Mouse (Mus musculus) ES-Bruce4 (cell line): ENCODE measurements around the gene Zfp799. TPM values are rescaled to one million over a fixed set of nuclear protein-coding genes. Genes with fewer than 3 reads are reported as not detected.
A peak's percentile ranks its signal among the peaks of the same experiment; 100 is the strongest.
"Not testable (repeated sequence)": the region's sequence is repeated elsewhere in the genome, so short reads cannot be mapped to it uniquely, and the experiment has no call there.

Experiments
- H3K27ac ChIP-seq: 2 replicates; pipeline ENCODE4 v1.5.1; 2012; ENCODE audit warnings: low read length, inconsistent platforms; ENCODE audit not compliant: insufficient read depth
- H3K27me3 ChIP-seq: 2 replicates; pipeline ENCODE4 v1.6.1; 2012; ENCODE audit warnings: mild to moderate bottlenecking, low read length, inconsistent platforms; ENCODE audit not compliant: control insufficient read depth, poor library complexity, insufficient read depth, severe bottlenecking
- H3K36me3 ChIP-seq: 2 replicates; pipeline ENCODE4 v1.6.1; 2012; ENCODE audit warnings: inconsistent platforms, mild to moderate bottlenecking, low read length, moderate library complexity; ENCODE audit not compliant: control insufficient read depth, poor library complexity, insufficient read depth, severe bottlenecking
- H3K4me1 ChIP-seq: one replicate; pipeline ENCODE4 v1.8.1; 2011; ENCODE audit warnings: low read length; ENCODE audit not compliant: control insufficient read depth, insufficient read depth
- H3K4me3 ChIP-seq: 2 replicates; pipeline ENCODE4 v1.5.1; 2011; ENCODE audit warnings: low read depth, mild to moderate bottlenecking, low read length
- H3K9ac ChIP-seq: 2 replicates; pipeline ENCODE4 v1.6.1; 2012; ENCODE audit warnings: low read depth, mild to moderate bottlenecking, inconsistent platforms; ENCODE audit not compliant: poor library complexity, severe bottlenecking
- H3K9me3 ChIP-seq: replicated peaks from 2 replicates; pipeline ENCODE4 v1.6.1; 2012; ENCODE audit warnings: mild to moderate bottlenecking, low read length, inconsistent platforms; ENCODE audit not compliant: control insufficient read depth, poor library complexity, insufficient read depth, severe bottlenecking
- CTCF ChIP-seq: IDR thresholded peaks from one replicate; pipeline ENCODE4 v1.8.1; 2011; ENCODE audit warnings: low read depth, low read length
- EP300 ChIP-seq: IDR thresholded peaks from 2 replicates; pipeline ENCODE4 v1.6.1; 2011; ENCODE audit warnings: low read depth, low read length; ENCODE audit not compliant: insufficient read depth
- POLR2A ChIP-seq: IDR thresholded peaks from one replicate; pipeline ENCODE4 v1.8.1; 2011; ENCODE audit warnings: low read length; ENCODE audit not compliant: insufficient read depth
- polyA plus RNA-seq: library from polyadenylated mRNA; stranded (reverse); fragments of >200 nt; gene quantifications from 2 replicates; pipeline ENCODE4 v1.2.4, GENCODE M21; 2011; ENCODE audit warnings: low read depth; ENCODE audit not compliant: missing spikeins, insufficient read depth, insufficient read length

Zfp799 gene
- polyA plus RNA-seq: 25.5 and 27.1 TPM in 2 replicates

DNA sequence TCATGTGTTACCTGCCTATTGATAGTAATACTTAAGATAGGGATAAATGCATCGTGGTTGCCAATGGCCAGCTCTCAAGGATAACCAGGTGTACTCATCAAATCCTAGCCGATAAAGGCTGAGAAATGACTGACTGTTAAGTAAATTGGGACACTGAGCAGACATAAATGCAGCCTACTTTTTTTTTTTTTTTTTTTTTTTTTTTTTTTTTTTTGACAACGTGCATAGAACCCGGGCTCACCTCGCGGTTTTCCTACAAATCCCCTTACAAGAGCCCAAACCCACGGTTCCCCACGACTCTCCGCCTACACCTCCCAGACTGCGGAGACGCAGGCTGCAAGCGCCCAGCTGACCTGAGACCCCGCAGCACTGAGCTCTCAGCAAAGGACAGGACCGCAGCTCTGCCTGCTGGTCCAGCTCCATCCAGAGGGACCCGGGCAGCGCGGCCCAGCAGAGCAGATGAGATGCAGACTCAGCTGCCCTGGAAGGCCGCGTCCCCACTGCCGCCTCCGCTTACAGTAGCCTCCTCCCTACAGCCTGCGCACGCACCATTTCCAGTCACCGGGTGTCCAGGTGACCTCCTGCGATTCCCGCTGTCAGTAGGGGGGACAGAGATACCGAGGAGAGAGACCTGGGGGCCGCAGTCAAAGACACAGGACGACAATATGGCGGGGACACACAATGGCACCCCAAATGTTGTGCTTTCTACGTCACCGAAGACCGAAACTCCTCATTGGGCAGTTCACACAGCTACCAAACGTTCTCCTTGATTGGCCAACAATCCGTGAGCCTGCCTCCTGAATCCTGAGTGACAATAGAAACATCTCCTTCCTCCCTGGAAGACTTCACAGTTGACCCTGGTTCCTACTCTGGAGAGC, at the start of gene Zfp799:
TSS of gene Zfp799 (minus strand) at position 722 of the 878 bp plus-strand sequence.
- peak; percentile 26 for TF ChIP-seq POLR2A
- no peak for TF ChIP-seq EP300
- H3K4me3 ChIP-seq: peak within 1 kb of the TSS; percentile 69
- H3K9me3 ChIP-seq: no peaks in the 10 kb centered on the region
- no peaks in the 10 kb centered on the region for H3K4me1 ChIP-seq
- H3K27ac ChIP-seq: no peak within 1 kb of the TSS
- H3K36me3 ChIP-seq: no peaks in the 10 kb centered on the region; the same call in 1 of the 2 replicates
- H3K9ac ChIP-seq: peak within 1 kb of the TSS; percentile 52
- no peaks in the 10 kb centered on the region for H3K27me3 ChIP-seq

- Histone ChIP-seq H3K4me3 (no peak overlapping the region), H3K9ac (peak overlapping the region; percentile 60), H3K27me3 (no peaks in the 10 kb centered on the region), H3K4me1 (peaks cover 5% of the 10 kb centered on the region), H3K27ac (peak overlapping the region; percentile 95), H3K9me3 (no peaks in the 10 kb centered on the region), H3K36me3 (peaks cover 19% of the 10 kb centered on the region)
- TF ChIP-seq EP300 (peak; percentile 100), POLR2A (no peak), CTCF (no peak)
Observed at GRCm38 (mm10) chr17:32878773-32879172, 48.7 kb upstream of the Zfp799 start.

- no peak for TF ChIP-seq CTCF
- peak; percentile 56 for TF ChIP-seq POLR2A
- peak; percentile 25; the same call in 1 of the 2 replicates for TF ChIP-seq EP300
- Histone ChIP-seq H3K9me3 (0 out of 2 replicates have a peak, but pooled peaks cover under 1% of the 10 kb centered on the region), H3K27ac (peak overlapping the region; percentile 95), H3K9ac (peak overlapping the region; percentile 60), H3K27me3 (no peaks in the 10 kb centered on the region), H3K36me3 (peaks cover 7% of the 10 kb centered on the region), H3K4me3 (peak overlapping the region; percentile 91), H3K4me1 (peaks cover 5% of the 10 kb centered on the region)
Observed at GRCm38 (mm10) chr17:32877471-32878171, 47.6 kb upstream of the Zfp799 start.

- Histone ChIP-seq H3K9ac (no peak overlapping the region), H3K27ac (peak overlapping the region; percentile 42)
Observed at GRCm38 (mm10) chr17:32872696-32873095, 42.6 kb upstream of the Zfp799 start.

DNA sequence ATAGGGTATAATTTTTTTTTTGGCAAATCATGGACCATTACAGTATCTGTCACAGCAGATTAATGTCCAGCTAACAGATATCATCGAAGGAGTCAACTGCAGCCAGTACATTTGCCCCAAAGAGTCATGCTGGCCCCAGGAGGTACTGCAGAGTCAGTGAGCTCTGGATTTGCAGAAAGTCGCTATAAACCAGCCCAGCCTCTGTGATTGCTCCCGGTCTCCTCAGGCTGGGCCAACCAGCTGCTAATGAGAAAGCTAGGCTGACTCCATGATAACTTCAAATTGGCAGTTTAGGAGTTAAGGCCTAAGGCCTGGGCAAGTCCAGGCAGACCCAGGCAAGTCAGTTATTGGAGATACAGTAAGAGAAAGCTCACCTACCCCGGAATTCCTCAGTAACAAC, 42.0 kb upstream of the Zfp799 start:
- Histone ChIP-seq H3K4me3 (no peak overlapping the region), H3K4me1 (no peaks in the 10 kb centered on the region), H3K9me3 (peaks cover 12% of the 10 kb centered on the region), H3K27me3 (no peaks in the 10 kb centered on the region), H3K9ac (no peak overlapping the region), H3K27ac (peak overlapping the region; percentile 42), H3K36me3 (no peaks in the 10 kb centered on the region; the same call in none of the 2 replicates)
- TF ChIP-seq CTCF (no peak), EP300 (no peak), POLR2A (no peak)

More at GRCm38 (mm10) chr17:32872696-32873095, 42.6 kb upstream of the Zfp799 start:
- Histone ChIP-seq H3K4me3 (no peak overlapping the region), H3K4me1 (no peaks in the 10 kb centered on the region), H3K27me3 (no peaks in the 10 kb centered on the region), H3K9me3 (peaks cover 12% of the 10 kb centered on the region), H3K36me3 (no peaks in the 10 kb centered on the region; the same call in none of the 2 replicates)
- TF ChIP-seq EP300: no peak
- TF ChIP-seq POLR2A: no peak
- no peak for TF ChIP-seq CTCF

- TF ChIP-seq POLR2A (no peak), EP300 (no peak), CTCF (no peak)
- H3K27me3 ChIP-seq: no peaks in the 10 kb centered on the region
- H3K9me3 ChIP-seq: peaks cover 12% of the 10 kb centered on the region
- no peak overlapping the region for H3K4me3 ChIP-seq
- H3K27ac ChIP-seq: peak overlapping the region; percentile 85
- H3K36me3 ChIP-seq: no peaks in the 10 kb centered on the region; the same call in none of the 2 replicates
- H3K4me1 ChIP-seq: no peaks in the 10 kb centered on the region
- H3K9ac ChIP-seq: no peak overlapping the region
Observed at GRCm38 (mm10) chr17:32871483-32871882, 41.4 kb upstream of the Zfp799 start.

DNA sequence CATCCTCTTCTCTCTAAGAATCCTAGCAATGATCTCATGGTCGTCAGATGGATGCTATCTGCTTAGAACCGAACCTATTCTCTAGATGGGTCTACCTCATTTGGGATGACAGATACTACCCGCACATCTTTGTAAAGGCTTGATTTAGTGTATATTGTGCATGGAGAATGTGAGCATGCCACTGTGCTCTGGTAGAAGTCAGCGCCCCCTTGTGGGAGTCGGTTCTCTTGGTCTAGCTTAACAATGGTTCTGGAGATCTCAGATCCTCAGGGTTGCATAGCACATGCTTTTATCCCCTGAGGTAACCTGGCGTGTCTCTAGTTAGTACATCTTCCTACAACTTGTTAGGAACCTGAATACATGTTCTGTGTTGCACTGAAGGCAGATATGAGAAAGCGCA, 37.2 kb upstream of the Zfp799 start:
- not testable (repeated sequence) for H3K9me3 ChIP-seq, H3K27ac ChIP-seq, H3K4me1 ChIP-seq, H3K27me3 ChIP-seq, H3K4me3 ChIP-seq, H3K36me3 ChIP-seq, H3K9ac ChIP-seq

GRCm38 (mm10) chr17:32856713-32857112, 26.7 kb upstream of the Zfp799 start:
- not testable (repeated sequence) for H3K4me1 ChIP-seq, H3K4me3 ChIP-seq, H3K27me3 ChIP-seq, H3K9me3 ChIP-seq, H3K9ac ChIP-seq, H3K27ac ChIP-seq, H3K36me3 ChIP-seq
